Mouse (Mus musculus): ENCODE data around the gene Cdkn1a. TPM values are rescaled to one million over a fixed set of nuclear protein-coding genes. Genes with fewer than 3 reads are reported as not detected.
"Not testable (repeated sequence)": the region's sequence is repeated elsewhere in the genome, so short reads cannot be mapped to it uniquely, and the experiment has no call there.

Cdkn1a gene
- polyA plus RNA-seq, 1 experiment from 2014 or later = 114 TPM

DNA sequence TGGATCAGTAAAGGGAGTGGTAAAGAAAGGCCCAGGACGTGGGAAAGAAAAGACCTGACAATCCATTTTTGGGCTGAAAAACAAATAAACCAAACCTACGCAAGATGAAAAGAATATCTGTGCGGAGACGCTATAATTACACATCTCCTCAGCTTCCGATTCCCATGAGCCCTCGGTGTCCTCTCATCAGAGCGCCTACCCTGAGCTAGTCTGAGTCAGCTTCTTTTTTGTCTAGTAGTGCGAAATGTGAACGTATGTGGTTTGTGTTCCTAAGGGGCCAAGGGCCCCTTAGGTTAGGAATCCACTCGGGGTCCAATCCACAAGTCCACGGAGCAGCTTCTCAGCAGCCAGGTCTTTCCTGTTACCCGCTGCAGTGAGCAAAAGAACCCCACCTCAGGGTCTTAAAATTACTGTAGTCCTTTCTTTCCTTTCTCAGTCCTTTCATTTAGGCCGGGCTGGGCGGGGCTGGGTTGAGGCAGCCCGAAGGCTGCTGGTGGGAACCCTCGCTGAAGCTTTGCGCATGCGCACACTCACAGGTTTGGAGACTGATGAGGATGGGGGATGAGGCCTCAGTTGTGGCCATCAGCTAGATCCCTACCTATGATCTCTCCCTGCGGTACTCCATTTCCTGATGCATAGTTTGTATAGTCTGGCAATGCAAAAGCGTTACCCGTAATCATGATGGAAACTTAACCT lies 25.4 kb upstream of the Cdkn1a start:
- Histone ChIP-seq H3K4me1 (ENCODE audit: control insufficient read depth, insufficient read depth, low read length) (peaks cover 18% of the 10 kb centered on the region; the same call in 1 of the 2 replicates), H3K9me3 (ENCODE audit: control insufficient read depth, low read length) (no peaks in the 10 kb centered on the region), H3K27ac (ENCODE audit: low read length) (no peak overlapping the region), H3K9ac (ENCODE audit: low read depth, low read length) (no peak overlapping the region), H3K4me2 (ENCODE audit: low read depth, low read length) (no peak overlapping the region), H3K27me3 (replicated peaks; ENCODE audit: control insufficient read depth, insufficient read depth, low read length) (no peaks in the 10 kb centered on the region), H3K36me3 (ENCODE audit: control insufficient read depth, insufficient read depth, low read length) (no peaks in the 10 kb centered on the region), H3K4me3 (ENCODE audit: low read length) (no peak overlapping the region)
- no peak for ATAC-seq
- 86% methylated on average over 21 of the region's 21 CpGs for WGBS

DNA sequence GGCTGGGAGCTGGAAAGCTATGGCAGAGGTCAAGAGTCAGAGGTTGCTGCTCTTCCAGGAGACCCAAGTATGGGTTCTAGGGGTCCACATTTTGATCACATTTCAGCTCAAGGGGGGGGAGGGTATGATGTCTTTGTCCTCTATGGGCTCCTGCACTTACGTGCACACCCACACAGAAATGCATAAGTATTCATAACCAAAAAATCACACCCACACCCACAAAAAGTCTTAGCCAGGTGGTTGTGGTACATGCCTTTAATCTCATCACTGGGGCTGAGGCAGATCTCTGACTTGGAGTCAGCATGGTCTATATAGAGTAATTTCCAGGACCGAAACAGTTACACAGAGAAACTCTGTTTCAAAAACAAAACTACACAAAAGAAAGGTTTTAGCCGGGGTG lies 24.8 kb upstream of the Cdkn1a start:
- Histone ChIP-seq H3K4me3 (ENCODE audit: low read length) (no peak overlapping the region), H3K36me3 (ENCODE audit: control insufficient read depth, insufficient read depth, low read length) (no peaks in the 10 kb centered on the region), H3K9ac (ENCODE audit: low read depth, low read length) (no peak overlapping the region), H3K27me3 (replicated peaks; ENCODE audit: control insufficient read depth, insufficient read depth, low read length) (no peaks in the 10 kb centered on the region), H3K4me2 (ENCODE audit: low read depth, low read length) (no peak overlapping the region), H3K4me1 (ENCODE audit: control insufficient read depth, insufficient read depth, low read length) (peaks cover 18% of the 10 kb centered on the region; the same call in 1 of the 2 replicates), H3K27ac (ENCODE audit: low read length) (no peak overlapping the region), H3K9me3 (ENCODE audit: control insufficient read depth, low read length) (no peaks in the 10 kb centered on the region)
- 97% methylated on average over 3 of the region's 3 CpGs for WGBS
- ATAC-seq = no peak

DNA sequence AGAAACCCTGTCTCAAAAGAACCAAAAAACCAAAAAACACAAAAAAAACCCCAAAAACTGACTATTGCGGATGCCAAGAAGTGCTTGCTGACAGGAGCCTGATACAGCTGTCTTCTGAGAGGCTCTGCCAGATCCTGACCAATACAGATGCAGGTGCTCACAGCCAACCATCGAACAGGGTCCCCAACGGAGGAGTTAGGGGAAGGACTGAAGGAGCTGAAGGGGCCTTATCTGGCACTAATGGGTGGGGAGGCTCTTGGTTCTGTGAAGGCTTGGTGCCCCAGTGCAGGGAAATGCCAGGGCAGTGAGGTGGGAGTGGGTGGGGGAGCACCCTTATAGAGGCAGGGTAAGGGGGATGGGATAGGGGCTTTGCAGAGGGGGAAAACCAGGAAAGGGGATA lies 23.4 kb upstream of the Cdkn1a start:
- not testable (repeated sequence) for ATAC-seq; H3K36me3 ChIP-seq (ENCODE audit: control insufficient read depth, insufficient read depth, low read length); H3K9me3 ChIP-seq (ENCODE audit: control insufficient read depth, low read length); H3K9ac ChIP-seq (ENCODE audit: low read depth, low read length); H3K4me3 ChIP-seq (ENCODE audit: low read length); H3K27ac ChIP-seq (ENCODE audit: low read length); H3K4me2 ChIP-seq (ENCODE audit: low read depth, low read length); H3K27me3 ChIP-seq (replicated peaks; ENCODE audit: control insufficient read depth, insufficient read depth, low read length)
- WGBS = 86% methylated on average over 3 of the region's 3 CpGs
- H3K4me1 ChIP-seq (ENCODE audit: control insufficient read depth, insufficient read depth, low read length) = peaks cover 17% of the 10 kb centered on the region; the same call in 1 of the 2 replicates

DNA sequence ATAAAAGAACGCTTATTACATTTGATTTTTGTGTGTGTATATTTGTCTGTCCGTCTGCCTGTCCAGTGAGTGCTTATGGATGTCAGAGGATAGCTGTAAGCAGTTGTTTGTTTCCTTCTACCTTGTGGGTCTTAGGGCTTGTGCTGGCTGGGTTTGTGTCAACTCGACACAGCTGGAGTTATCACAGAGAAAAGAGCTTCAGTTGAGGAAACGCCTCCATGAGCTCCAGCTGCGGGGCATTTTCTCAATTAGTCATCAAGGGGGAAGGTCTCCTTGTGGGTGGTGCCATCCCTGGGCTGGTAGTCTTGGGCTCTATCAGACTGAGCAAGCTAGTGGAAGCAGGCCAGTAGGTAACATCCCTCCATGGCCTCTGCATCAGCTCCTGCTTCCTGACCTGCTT lies 22.9 kb upstream of the Cdkn1a start:
- Histone ChIP-seq H3K27me3 (replicated peaks; ENCODE audit: control insufficient read depth, insufficient read depth, low read length) (no peaks in the 10 kb centered on the region), H3K36me3 (ENCODE audit: control insufficient read depth, insufficient read depth, low read length) (no peaks in the 10 kb centered on the region), H3K27ac (ENCODE audit: low read length) (no peak overlapping the region), H3K4me1 (ENCODE audit: control insufficient read depth, insufficient read depth, low read length) (peaks cover 16% of the 10 kb centered on the region), H3K4me3 (ENCODE audit: low read length) (no peak overlapping the region), H3K9me3 (ENCODE audit: control insufficient read depth, low read length) (no peaks in the 10 kb centered on the region), H3K4me2 (ENCODE audit: low read depth, low read length) (no peak overlapping the region), H3K9ac (ENCODE audit: low read depth, low read length) (no peak overlapping the region)
- WGBS = 56% methylated on average over 5 of the region's 5 CpGs
- ATAC-seq = no peak

DNA sequence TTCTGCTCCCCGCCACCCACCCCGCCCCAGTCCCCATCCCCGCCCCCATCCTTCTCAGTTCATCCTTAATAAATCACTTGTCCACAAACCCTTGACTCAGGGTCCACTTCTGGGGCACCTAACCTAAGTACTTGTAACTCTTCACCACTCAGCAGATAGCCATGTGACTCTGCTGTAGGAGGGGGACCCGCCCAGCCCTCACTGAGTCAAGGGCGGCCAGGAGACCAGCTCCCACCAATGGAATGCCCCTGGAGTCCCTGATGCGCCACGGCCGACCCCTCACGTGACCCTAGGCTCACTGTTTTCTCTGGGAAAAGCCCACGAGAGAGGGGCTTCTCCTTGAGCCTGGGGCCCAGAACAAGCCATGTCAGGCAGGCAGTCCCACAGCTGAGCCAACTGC lies 21.7 kb upstream of the Cdkn1a start:
- ATAC-seq = 0 out of 2 replicates have a peak, but pooled peaks have one; percentile 34
- Histone ChIP-seq H3K4me3 (ENCODE audit: low read length) (no peak overlapping the region), H3K9ac (ENCODE audit: low read depth, low read length) (no peak overlapping the region), H3K9me3 (ENCODE audit: control insufficient read depth, low read length) (no peaks in the 10 kb centered on the region), H3K4me2 (ENCODE audit: low read depth, low read length) (no peak overlapping the region), H3K27ac (ENCODE audit: low read length) (no peak overlapping the region), H3K27me3 (replicated peaks; ENCODE audit: control insufficient read depth, insufficient read depth, low read length) (no peaks in the 10 kb centered on the region), H3K36me3 (ENCODE audit: control insufficient read depth, insufficient read depth, low read length) (no peaks in the 10 kb centered on the region), H3K4me1 (ENCODE audit: control insufficient read depth, insufficient read depth, low read length) (peaks cover 16% of the 10 kb centered on the region)
- WGBS = 64% methylated on average over 10 of the region's 10 CpGs

DNA sequence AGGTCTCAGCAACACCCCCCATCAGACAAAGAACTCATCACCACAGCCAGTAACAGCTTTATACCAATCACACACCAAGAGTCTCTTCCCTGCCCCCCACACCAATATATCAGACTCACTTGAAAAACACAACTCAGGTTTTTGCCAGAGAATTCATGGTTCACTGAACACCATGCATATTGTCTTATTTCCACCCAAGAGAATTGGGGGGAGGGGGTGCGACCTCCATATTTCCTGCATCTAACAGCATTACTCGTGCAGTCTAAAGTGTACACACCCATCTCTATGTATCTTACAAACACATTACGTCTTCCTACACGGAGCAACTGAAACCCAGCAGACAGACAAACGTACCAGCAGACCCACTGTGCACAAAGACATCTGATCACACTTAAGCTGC lies 19.0 kb upstream of the Cdkn1a start:
- ATAC-seq = no peak
- Histone ChIP-seq H3K27ac (ENCODE audit: low read length) (no peak overlapping the region), H3K4me2 (ENCODE audit: low read depth, low read length) (no peak overlapping the region), H3K36me3 (ENCODE audit: control insufficient read depth, insufficient read depth, low read length) (no peaks in the 10 kb centered on the region), H3K9me3 (ENCODE audit: control insufficient read depth, low read length) (no peaks in the 10 kb centered on the region), H3K27me3 (replicated peaks; ENCODE audit: control insufficient read depth, insufficient read depth, low read length) (no peaks in the 10 kb centered on the region), H3K9ac (ENCODE audit: low read depth, low read length) (no peak overlapping the region), H3K4me3 (ENCODE audit: low read length) (no peak overlapping the region), H3K4me1 (ENCODE audit: control insufficient read depth, insufficient read depth, low read length) (peaks cover 19% of the 10 kb centered on the region)
- WGBS = 66% methylated on average over 5 of the region's 5 CpGs

DNA sequence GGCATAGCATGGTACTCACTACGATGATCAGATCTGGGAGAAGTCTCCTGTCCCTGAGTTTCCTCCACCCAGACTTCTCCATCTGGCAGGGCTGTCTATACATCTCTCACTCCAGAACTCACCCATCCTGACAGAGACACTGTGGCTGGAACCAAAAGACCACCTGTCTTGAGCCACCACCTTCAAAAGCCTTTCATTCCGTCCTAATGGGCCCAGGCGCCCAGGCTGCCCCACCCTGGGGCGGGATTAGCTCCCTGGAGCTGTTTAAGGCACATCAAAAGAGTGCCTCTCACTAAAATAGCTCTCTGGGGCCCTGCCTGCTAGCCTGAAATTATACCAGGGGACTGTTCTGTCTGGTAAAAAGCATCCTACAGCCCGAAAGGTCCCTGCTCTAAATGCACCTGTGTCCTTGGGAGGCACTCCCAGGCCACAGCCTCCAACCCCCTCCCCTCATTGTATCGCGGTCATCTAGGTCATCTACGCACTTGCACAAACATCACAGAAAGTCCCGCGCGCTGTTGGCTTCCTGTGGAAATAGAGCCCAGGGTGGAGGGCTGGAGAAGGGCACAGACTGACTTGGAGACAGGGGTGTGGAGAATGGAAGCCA lies 18.0 kb upstream of the Cdkn1a start:
- peak overlapping the region; percentile 15; the same call in 1 of the 2 replicates for H3K9ac ChIP-seq (ENCODE audit: low read depth, low read length)
- H3K36me3 ChIP-seq (ENCODE audit: control insufficient read depth, insufficient read depth, low read length) = no peaks in the 10 kb centered on the region
- H3K27ac ChIP-seq (ENCODE audit: low read length) = no peak overlapping the region
- no peak for ATAC-seq
- no peak overlapping the region for H3K4me2 ChIP-seq (ENCODE audit: low read depth, low read length)
- H3K9me3 ChIP-seq (ENCODE audit: control insufficient read depth, low read length) = no peaks in the 10 kb centered on the region
- H3K4me3 ChIP-seq (ENCODE audit: low read length) = no peak overlapping the region
- H3K27me3 ChIP-seq (replicated peaks; ENCODE audit: control insufficient read depth, insufficient read depth, low read length) = no peaks in the 10 kb centered on the region
- peaks cover 19% of the 10 kb centered on the region for H3K4me1 ChIP-seq (ENCODE audit: control insufficient read depth, insufficient read depth, low read length)
- WGBS = 16% methylated on average over 11 of the region's 11 CpGs

DNA sequence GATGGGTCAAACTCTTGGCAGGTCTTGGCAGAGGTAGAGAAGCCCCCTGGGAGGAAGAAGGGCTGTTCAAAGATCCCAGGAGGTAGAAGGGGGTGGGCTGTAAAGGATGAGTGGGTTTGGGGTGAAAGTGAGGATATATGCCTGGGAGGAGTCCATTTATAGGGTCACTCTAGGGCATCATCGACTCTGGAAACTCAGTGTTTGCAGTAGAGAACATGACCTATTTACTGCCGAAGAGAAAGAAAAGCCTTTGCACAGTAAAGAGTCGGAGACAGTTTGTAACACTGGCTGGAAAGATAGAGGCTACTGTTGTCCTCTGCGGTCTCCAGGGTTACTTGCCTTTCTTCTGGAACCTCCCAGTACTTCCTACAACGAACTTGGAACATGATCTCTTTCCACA lies 17.5 kb upstream of the Cdkn1a start:
- no peaks in the 10 kb centered on the region for H3K9me3 ChIP-seq (ENCODE audit: control insufficient read depth, low read length)
- no peak overlapping the region for H3K4me3 ChIP-seq (ENCODE audit: low read length)
- no peak overlapping the region for H3K4me2 ChIP-seq (ENCODE audit: low read depth, low read length)
- WGBS = 38% methylated on average over 5 of the region's 5 CpGs
- no peak overlapping the region for H3K27ac ChIP-seq (ENCODE audit: low read length)
- H3K27me3 ChIP-seq (replicated peaks; ENCODE audit: control insufficient read depth, insufficient read depth, low read length) = no peaks in the 10 kb centered on the region
- H3K9ac ChIP-seq (ENCODE audit: low read depth, low read length) = peak overlapping the region; percentile 15; the same call in 1 of the 2 replicates
- H3K4me1 ChIP-seq (ENCODE audit: control insufficient read depth, insufficient read depth, low read length) = peaks cover 20% of the 10 kb centered on the region
- ATAC-seq = no peak
- no peaks in the 10 kb centered on the region for H3K36me3 ChIP-seq (ENCODE audit: control insufficient read depth, insufficient read depth, low read length)

DNA sequence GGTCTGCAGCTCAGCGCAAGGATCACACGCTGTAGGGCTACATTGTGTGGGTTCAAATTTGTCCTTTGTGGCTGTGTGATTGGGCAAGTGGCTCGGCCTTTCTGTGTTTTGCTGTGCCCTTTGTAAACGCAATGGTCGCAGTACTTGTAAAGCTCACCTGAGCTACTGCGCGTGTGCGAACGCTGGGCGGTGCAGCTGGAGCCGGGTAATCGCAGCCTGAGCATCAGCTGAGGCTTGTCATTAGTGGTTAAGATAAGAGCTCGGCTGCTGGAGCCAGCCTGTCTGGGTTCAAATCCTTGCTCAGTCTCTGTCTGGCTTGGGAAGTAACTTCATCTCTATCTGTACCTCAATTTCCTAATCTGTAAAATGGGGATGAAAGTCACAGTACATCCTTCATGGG lies 16.7 kb upstream of the Cdkn1a start:
- no peak overlapping the region for H3K4me3 ChIP-seq (ENCODE audit: low read length)
- ATAC-seq = no peak
- no peaks in the 10 kb centered on the region for H3K9me3 ChIP-seq (ENCODE audit: control insufficient read depth, low read length)
- no peak overlapping the region for H3K27ac ChIP-seq (ENCODE audit: low read length)
- no peaks in the 10 kb centered on the region for H3K27me3 ChIP-seq (replicated peaks; ENCODE audit: control insufficient read depth, insufficient read depth, low read length)
- peaks cover 23% of the 10 kb centered on the region for H3K4me1 ChIP-seq (ENCODE audit: control insufficient read depth, insufficient read depth, low read length)
- H3K36me3 ChIP-seq (ENCODE audit: control insufficient read depth, insufficient read depth, low read length) = no peaks in the 10 kb centered on the region
- H3K9ac ChIP-seq (ENCODE audit: low read depth, low read length) = no peak overlapping the region
- WGBS = 69% methylated on average over 13 of the region's 13 CpGs
- H3K4me2 ChIP-seq (ENCODE audit: low read depth, low read length) = no peak overlapping the region

Measured in intestine, embryonic 16.5 days (tissue).